Mouse (Mus musculus): ENCODE measurements around the gene Gm28551. TPM values are rescaled to one million over a fixed set of nuclear protein-coding genes. Genes with fewer than 3 reads are reported as not detected.
"Not testable (repeated sequence)": the region's sequence is repeated elsewhere in the genome, so short reads cannot be mapped to it uniquely, and the experiment has no call there.

The Gm28551 gene
- polyA plus RNA-seq, 1 experiment from 2014 or later, result 0.51 TPM

DNA sequence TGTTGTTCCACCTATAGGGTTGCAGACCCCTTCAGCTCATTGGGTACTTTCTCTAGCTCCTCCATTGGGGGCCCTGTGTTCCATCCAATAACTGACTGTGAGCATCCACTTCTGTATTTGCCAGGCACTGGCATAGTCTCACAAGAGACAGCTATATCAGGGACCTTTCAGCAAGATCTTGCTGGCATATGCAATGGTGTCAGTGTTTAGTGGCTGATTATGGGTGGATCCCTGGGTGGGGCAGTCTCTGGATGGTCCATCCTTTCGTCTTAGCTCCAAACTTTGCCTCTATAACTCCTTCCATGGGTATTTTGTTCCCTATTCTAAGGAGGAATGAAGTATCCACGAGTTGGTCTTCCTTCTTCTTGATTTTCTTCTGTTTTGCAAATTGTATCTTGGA, 15.1 kb downstream of the Gm28551 start:
- not testable (repeated sequence) for H3K4me2 ChIP-seq; ATAC-seq (replicated peaks; ENCODE audit: low FRiP score); H3K27ac ChIP-seq (ENCODE audit: low read depth, low read length); DNase-seq (ENCODE audit: low spot score); H3K4me3 ChIP-seq (ENCODE audit: low read depth, low read length); H3K4me1 ChIP-seq (replicated peaks; ENCODE audit: control insufficient read depth, insufficient read depth, low read length); H3K36me3 ChIP-seq (ENCODE audit: control insufficient read depth, insufficient read depth, low read length); H3K27me3 ChIP-seq (replicated peaks; ENCODE audit: control insufficient read depth, insufficient read depth, low read length); H3K9me3 ChIP-seq (ENCODE audit: control insufficient read depth, low read length); H3K9ac ChIP-seq (ENCODE audit: low read depth, low read length)
- 50% methylated on average over 2 of the region's 2 CpGs for WGBS

DNA sequence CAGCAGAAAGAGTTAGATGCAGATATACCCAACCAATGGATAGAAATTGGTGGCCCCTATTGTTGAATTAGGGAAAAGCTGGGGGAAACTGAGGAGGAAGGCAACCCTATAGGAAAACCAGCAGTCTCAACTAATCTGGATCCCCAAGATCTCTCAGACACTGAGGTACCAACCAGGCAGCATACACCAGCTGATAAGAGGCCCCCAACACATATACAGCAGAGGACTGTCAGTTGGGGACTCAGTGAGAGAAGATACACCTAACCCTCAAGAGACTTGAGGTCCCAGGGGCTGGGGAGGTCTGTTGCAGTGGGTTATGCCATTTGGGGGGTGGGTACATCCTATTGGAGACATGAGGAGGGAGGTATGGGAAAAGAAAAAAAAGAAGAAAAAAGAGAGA, 17.0 kb downstream of the Gm28551 start:
- no peak overlapping the region for H3K27ac ChIP-seq (ENCODE audit: low read depth, low read length)
- H3K36me3 ChIP-seq (ENCODE audit: control insufficient read depth, insufficient read depth, low read length), result no peaks in the 10 kb centered on the region; the same call in 1 of the 2 replicates
- H3K27me3 ChIP-seq (replicated peaks; ENCODE audit: control insufficient read depth, insufficient read depth, low read length), result no peaks in the 10 kb centered on the region
- H3K4me2 ChIP-seq, result no peak overlapping the region
- DNase-seq (ENCODE audit: low spot score) (no peak), ATAC-seq (replicated peaks; ENCODE audit: low FRiP score) (peak; percentile 68; the same call in 1 of the 2 replicates)
- H3K4me1 ChIP-seq (replicated peaks; ENCODE audit: control insufficient read depth, insufficient read depth, low read length), result no peaks in the 10 kb centered on the region; the same call in 1 of the 2 replicates
- no peaks in the 10 kb centered on the region for H3K9me3 ChIP-seq (ENCODE audit: control insufficient read depth, low read length)
- no peak overlapping the region for H3K4me3 ChIP-seq (ENCODE audit: low read depth, low read length)
- H3K9ac ChIP-seq (ENCODE audit: low read depth, low read length), result no peak overlapping the region

DNA sequence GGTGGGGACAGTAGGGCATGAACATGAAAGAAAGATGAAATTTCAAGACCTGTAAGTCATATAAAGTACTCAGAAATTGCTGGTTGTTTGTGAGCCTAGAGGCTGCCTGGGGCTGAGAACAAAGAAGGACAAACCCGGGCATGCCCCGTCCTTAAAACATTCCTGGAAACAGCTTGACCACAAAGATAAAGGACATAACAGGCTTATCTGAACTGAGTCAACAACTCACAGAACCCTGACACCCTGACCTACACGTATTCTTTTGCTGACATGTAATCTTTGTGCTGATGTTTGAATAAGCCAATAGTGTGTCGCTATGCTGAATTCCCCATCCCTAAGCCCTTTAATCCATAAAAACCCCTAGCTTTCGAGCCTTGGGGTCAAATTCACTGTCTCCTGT, 18.9 kb downstream of the Gm28551 start:
- H3K4me3 ChIP-seq (ENCODE audit: low read depth, low read length); DNase-seq (ENCODE audit: low spot score); H3K4me2 ChIP-seq; ATAC-seq (replicated peaks; ENCODE audit: low FRiP score); H3K4me1 ChIP-seq (replicated peaks; ENCODE audit: control insufficient read depth, insufficient read depth, low read length); H3K27me3 ChIP-seq (replicated peaks; ENCODE audit: control insufficient read depth, insufficient read depth, low read length); H3K36me3 ChIP-seq (ENCODE audit: control insufficient read depth, insufficient read depth, low read length); H3K9me3 ChIP-seq (ENCODE audit: control insufficient read depth, low read length); H3K27ac ChIP-seq (ENCODE audit: low read depth, low read length); H3K9ac ChIP-seq (ENCODE audit: low read depth, low read length): not testable (repeated sequence)
- 41% methylated on average over 5 of the region's 5 CpGs for WGBS

DNA sequence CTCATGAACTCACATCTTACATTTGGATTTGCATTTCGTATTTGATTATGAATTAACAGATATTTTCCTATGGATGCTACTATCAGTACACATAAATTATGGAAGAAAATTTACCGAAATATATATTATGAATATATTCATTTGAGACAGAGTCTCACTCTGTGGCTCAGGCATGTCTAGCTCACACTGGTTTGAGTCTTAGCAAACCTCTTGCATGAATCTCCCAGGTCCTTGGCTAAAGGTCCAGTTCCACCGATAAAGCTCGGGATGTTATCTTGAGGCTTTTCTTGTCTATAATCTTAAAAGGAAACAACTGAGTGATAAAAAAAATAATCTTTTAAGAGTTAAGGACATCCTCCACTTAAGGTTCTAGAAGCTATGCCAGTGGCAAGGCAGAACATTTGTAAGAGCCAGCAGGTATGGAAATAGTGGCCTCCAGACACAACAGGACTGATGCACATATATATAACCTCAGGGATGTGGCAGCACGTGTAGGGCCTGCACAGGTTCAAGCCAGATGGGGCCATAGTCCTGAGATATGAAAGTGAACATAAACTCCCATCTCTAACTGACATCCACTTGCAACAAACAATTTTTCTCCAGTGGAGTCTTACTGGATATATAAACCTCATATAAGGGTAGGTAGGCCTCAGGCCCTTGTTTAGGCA, 27.5 kb downstream of the Gm28551 start:
- no peak overlapping the region for H3K4me3 ChIP-seq (ENCODE audit: low read depth, low read length)
- no peaks in the 10 kb centered on the region for H3K9me3 ChIP-seq (ENCODE audit: control insufficient read depth, low read length)
- H3K27ac ChIP-seq (ENCODE audit: low read depth, low read length), result no peak overlapping the region
- H3K4me2 ChIP-seq, result no peak overlapping the region
- H3K9ac ChIP-seq (ENCODE audit: low read depth, low read length), result no peak overlapping the region
- ATAC-seq (replicated peaks; ENCODE audit: low FRiP score), result no peak
- DNase-seq (ENCODE audit: low spot score), result no peak
- 0 out of 2 replicates have a peak, but pooled peaks cover 3% of the 10 kb centered on the region for H3K4me1 ChIP-seq (replicated peaks; ENCODE audit: control insufficient read depth, insufficient read depth, low read length)
- H3K36me3 ChIP-seq (ENCODE audit: control insufficient read depth, insufficient read depth, low read length), result 0 out of 2 replicates have a peak, but pooled peaks cover 3% of the 10 kb centered on the region
- no peaks in the 10 kb centered on the region for H3K27me3 ChIP-seq (replicated peaks; ENCODE audit: control insufficient read depth, insufficient read depth, low read length)
- 87% methylated on average over 5 of the region's 5 CpGs for WGBS

DNA sequence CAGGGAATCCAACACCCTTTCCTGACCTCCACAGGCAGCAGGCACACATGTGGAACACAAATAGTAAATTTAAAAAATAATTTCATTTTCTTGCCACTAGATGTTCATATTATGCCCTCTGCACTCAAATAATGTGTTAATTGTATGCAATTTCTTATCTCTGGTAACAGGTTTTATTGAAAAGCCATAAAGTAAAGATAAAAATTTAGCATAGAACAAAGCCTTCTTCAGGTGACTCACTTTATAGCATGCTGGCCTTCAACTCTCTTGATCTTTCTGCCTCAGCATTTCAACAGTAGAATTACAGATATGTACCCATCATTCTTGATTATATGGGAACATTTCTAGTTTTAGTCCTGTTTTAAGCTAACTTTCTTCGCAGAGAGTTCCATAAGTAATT, 28.2 kb downstream of the Gm28551 start:
- 0 out of 2 replicates have a peak, but pooled peaks cover 3% of the 10 kb centered on the region for H3K36me3 ChIP-seq (ENCODE audit: control insufficient read depth, insufficient read depth, low read length)
- DNase-seq (ENCODE audit: low spot score) (no peak), ATAC-seq (replicated peaks; ENCODE audit: low FRiP score) (no peak)
- H3K9ac ChIP-seq (ENCODE audit: low read depth, low read length), result no peak overlapping the region
- 94% methylated on average over 1 of the region's 1 CpGs for WGBS
- no peak overlapping the region for H3K4me3 ChIP-seq (ENCODE audit: low read depth, low read length)
- H3K4me1 ChIP-seq (replicated peaks; ENCODE audit: control insufficient read depth, insufficient read depth, low read length), result 0 out of 2 replicates have a peak, but pooled peaks cover 3% of the 10 kb centered on the region
- no peaks in the 10 kb centered on the region for H3K27me3 ChIP-seq (replicated peaks; ENCODE audit: control insufficient read depth, insufficient read depth, low read length)
- no peak overlapping the region for H3K4me2 ChIP-seq
- H3K27ac ChIP-seq (ENCODE audit: low read depth, low read length), result no peak overlapping the region
- no peaks in the 10 kb centered on the region for H3K9me3 ChIP-seq (ENCODE audit: control insufficient read depth, low read length)

DNA sequence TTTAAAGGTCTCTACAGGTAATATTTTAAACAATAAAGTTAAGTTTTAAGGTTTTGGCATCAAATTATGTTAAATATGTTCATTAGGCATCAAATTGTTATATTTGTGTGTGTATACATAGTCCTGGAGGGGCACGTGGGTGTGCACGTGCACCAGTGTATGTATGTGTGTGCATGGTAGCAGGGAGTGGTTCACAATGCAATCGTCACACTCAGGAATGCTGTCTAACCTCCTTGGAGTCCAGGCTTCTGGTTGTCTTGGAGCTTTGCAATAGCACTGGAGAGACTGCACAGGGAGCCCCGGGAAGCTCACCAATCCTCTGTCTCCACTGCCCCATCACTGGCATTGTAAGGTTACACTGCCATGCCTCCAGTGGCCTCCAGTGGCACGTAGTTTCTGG, 29.2 kb downstream of the Gm28551 start:
- ATAC-seq (replicated peaks; ENCODE audit: low FRiP score), result no peak
- no peak for DNase-seq (ENCODE audit: low spot score)

DNA sequence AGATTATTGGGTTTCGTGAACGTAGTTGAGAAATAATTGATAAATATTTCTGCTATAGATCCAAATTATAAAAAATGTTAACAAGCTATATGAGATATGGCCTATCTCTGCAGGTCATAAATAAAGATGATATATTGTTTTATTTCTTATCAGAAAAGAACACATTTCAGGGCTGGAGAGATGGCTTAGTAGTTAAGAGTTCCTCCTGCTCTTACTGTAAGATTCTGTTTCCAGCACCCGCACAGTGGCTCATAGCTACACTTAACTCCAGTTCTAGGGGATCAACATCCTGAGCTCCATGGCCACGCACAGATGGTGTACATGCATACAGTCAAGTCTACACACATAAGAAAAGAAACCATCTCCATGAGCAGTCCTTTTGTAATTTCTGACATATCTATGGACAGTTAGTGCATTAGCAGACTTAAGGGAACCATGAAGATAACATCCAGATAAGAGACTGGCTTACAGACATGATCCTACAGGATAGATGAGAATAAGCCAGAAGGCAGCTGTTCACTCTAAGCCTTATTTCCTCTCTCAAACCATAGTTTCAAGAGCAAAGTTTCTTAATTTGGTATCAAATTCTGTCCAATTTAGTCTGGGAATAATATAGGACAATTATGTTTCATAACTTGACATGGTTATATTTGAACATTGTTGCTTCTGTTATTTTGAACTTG, 30.7 kb downstream of the Gm28551 start:
- ATAC-seq (replicated peaks; ENCODE audit: low FRiP score) (peak; percentile 47; the same call in 1 of the 2 replicates), DNase-seq (ENCODE audit: low spot score) (no peak)
- H3K27ac ChIP-seq (ENCODE audit: low read depth, low read length), result no peak overlapping the region
- no peaks in the 10 kb centered on the region for H3K9me3 ChIP-seq (ENCODE audit: control insufficient read depth, low read length)
- H3K4me1 ChIP-seq (replicated peaks; ENCODE audit: control insufficient read depth, insufficient read depth, low read length), result 0 out of 2 replicates have a peak, but pooled peaks cover 3% of the 10 kb centered on the region
- H3K27me3 ChIP-seq (replicated peaks; ENCODE audit: control insufficient read depth, insufficient read depth, low read length), result no peaks in the 10 kb centered on the region
- WGBS, result 87% methylated on average over 4 of the region's 4 CpGs
- peaks cover 11% of the 10 kb centered on the region for H3K36me3 ChIP-seq (ENCODE audit: control insufficient read depth, insufficient read depth, low read length)
- H3K9ac ChIP-seq (ENCODE audit: low read depth, low read length), result no peak overlapping the region
- H3K4me3 ChIP-seq (ENCODE audit: low read depth, low read length), result no peak overlapping the region
- no peak overlapping the region for H3K4me2 ChIP-seq

More for the DNA sequence above, 29.2 kb downstream of the Gm28551 start:
- Histone ChIP-seq H3K9me3 (ENCODE audit: control insufficient read depth, low read length) (no peaks in the 10 kb centered on the region), H3K27me3 (replicated peaks; ENCODE audit: control insufficient read depth, insufficient read depth, low read length) (no peaks in the 10 kb centered on the region), H3K4me2 (no peak overlapping the region), H3K27ac (ENCODE audit: low read depth, low read length) (no peak overlapping the region), H3K9ac (ENCODE audit: low read depth, low read length) (no peak overlapping the region), H3K4me3 (ENCODE audit: low read depth, low read length) (no peak overlapping the region), H3K36me3 (ENCODE audit: control insufficient read depth, insufficient read depth, low read length) (peaks cover 3% of the 10 kb centered on the region), H3K4me1 (replicated peaks; ENCODE audit: control insufficient read depth, insufficient read depth, low read length) (0 out of 2 replicates have a peak, but pooled peaks cover 3% of the 10 kb centered on the region)
- WGBS, result 90% methylated on average over 5 of the region's 5 CpGs

DNA sequence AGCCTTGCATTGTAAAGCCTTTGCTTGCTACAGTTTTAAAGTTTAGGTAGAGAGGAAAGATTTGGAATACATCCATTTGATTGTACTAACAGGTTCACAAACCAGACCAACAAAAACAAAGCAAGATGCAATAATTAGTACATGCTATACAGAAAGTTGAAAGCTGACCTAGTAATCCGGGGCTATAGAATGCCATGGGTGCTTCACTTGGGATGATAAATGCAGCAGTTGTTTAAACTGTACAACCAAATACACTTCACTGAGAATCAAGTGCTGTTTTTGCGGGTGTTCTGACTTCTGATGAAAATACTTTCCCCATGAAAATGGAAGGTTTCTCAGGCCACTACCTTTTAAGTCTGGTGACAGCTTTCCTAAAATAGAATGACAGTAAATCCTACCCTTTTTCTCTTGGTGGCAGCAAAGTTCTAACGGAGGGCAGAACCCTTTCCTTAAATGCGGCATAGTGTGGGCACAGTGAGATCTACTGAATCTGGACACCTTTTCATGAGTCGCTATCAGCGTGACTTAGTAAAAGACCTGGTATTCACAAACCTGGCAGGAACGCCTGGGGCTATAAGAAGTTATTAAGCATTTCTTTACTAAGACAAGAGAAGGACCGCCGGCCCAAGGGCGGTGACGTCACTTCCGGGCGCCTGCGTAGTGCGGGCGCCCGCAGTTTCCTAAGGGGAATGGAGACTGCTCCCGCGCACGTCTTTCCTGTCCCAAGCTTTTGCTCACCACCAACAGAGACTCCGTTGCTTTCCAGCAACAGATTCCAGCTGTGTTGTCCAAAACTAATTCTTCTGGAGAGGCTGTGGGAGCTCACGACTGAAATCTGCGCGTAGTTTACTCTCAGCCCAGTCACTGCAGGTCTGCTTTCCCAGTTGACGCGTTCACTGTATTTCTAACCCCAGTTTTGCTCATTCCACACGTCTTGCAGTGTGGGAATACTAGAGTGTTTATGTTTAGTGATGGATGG, 39.2 kb downstream of the Gm28551 start, which contains the start of gene Osgepl1:
TSS of gene Osgepl1 (plus strand) at position 636 of the 979 bp plus-strand sequence.
- peak; percentile 82 for DNase-seq (ENCODE audit: low spot score)
- ATAC-seq (replicated peaks; ENCODE audit: low FRiP score), result peak; percentile 94
- peak within 1 kb of the TSS; percentile 75 for H3K9ac ChIP-seq (ENCODE audit: low read depth, low read length)
- no peaks in the 10 kb centered on the region for H3K9me3 ChIP-seq (ENCODE audit: control insufficient read depth, low read length)
- H3K27me3 ChIP-seq (replicated peaks; ENCODE audit: control insufficient read depth, insufficient read depth, low read length), result no peaks in the 10 kb centered on the region
- H3K4me3 ChIP-seq (ENCODE audit: low read depth, low read length), result peak within 1 kb of the TSS; percentile 67
- WGBS, result 3% methylated on average over 27 of the region's 27 CpGs
- H3K4me2 ChIP-seq, result peak within 1 kb of the TSS; percentile 64
- no peaks in the 10 kb centered on the region for H3K4me1 ChIP-seq (replicated peaks; ENCODE audit: control insufficient read depth, insufficient read depth, low read length)
- peak within 1 kb of the TSS; percentile 66 for H3K27ac ChIP-seq (ENCODE audit: low read depth, low read length)
- peaks cover 8% of the 10 kb centered on the region for H3K36me3 ChIP-seq (ENCODE audit: control insufficient read depth, insufficient read depth, low read length)

Data from liver, embryonic 11.5 days (tissue).